Mouse (Mus musculus): Measurements from ENCODE around the gene Sfxn4. TPM values are rescaled to one million over a fixed set of nuclear protein-coding genes. Genes with fewer than 3 reads are reported as not detected.

The Sfxn4 gene
- polyA plus RNA-seq, 1 experiment from 2014 or later: 14.4 TPM

DNA sequence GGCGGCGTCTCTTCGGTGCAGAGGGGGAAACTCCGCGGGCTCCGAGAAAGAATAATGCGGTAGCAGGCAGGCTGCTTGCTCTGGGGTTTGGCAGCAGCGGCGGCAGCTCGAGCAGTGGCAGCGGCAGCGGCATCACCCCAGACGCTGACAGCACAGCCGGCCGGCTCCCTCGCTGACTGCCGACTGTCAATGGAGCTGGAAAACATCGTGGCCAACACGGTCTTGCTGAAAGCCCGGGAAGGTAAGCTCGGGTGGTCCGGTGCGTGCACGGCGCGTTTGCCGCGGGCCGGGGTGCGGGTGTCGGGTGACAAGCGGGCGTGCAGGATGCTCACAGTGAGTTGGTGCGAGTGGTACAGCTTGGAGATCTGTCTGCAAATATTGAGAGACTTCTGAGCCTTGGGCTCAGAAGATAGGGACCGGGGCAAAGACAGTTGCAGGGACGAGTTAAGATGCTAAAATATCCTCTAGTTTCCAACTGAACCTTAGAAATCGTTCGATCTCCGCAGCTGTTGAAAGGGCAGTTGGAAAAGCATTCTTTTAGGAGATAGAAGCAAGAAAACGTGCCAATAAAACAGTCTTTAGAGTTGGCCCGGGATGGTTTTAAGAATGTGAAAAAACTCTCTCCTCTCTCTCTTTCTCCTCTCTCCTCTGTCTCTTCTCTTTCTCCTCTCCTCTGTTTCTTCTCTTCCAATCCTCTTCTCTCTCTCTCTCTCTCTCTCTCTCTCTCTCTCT, 29.3 kb upstream of the Sfxn4 start:
- Histone ChIP-seq H3K4me1 (ENCODE audit: control insufficient read depth, insufficient read depth, low read length) (peaks cover 6% of the 10 kb centered on the region; the same call in 1 of the 2 replicates), H3K27ac (ENCODE audit: low read depth, low read length) (peak overlapping the region; percentile 87), H3K9me3 (ENCODE audit: control insufficient read depth, low read length) (no peaks in the 10 kb centered on the region), H3K4me2 (ENCODE audit: low read depth) (peak overlapping the region; percentile 73), H3K4me3 (ENCODE audit: low read depth, low read length) (peak overlapping the region; percentile 61), H3K36me3 (ENCODE audit: control insufficient read depth, insufficient read depth, low read length) (no peaks in the 10 kb centered on the region), H3K9ac (ENCODE audit: low read length) (peak overlapping the region; percentile 89), H3K27me3 (ENCODE audit: control insufficient read depth, insufficient read depth, low read length) (no peaks in the 10 kb centered on the region)
- WGBS: under 1% methylated on average over 41 of the region's 41 CpGs
- DNase-seq (ENCODE audit: low spot score) (peak; percentile 70), ATAC-seq (ENCODE audit: insufficient read depth, low FRiP score, low TSS enrichment) (peak; percentile 52; the same call in 1 of the 2 replicates)

DNA sequence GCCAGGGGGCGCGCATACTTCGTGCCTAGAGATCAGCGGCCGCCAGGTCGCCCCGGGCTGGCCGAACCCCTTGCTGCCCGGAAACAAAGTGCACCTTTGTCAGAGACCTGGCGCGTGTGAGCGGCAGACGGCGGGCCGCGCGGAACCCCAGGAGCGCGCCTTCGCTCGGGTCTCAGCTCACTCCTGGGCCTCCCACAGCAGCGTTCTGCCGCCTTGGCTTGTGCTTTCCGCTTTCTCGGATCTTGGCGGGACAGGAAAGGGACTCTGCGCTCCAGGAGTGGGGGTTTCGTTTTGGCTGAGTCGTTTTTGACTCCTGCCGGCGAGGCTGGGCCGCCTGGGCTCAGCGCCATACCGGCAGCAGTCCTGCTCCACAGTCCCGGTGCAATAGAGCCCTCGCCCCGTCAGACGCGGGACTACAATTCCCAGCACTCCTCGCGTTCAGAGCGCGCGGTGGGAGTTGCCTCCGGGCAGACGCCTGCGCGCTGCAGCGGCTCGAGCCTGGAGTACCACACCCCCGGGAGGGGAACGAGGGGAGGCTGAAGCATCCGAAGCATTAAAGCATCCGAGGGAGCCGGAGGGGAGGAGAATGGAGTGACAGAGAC, 28.5 kb upstream of the Sfxn4 start, which contains the start of gene Grk5:
Gene Grk5 (plus strand): TSS at position 36 of the 602 bp plus-strand sequence.
- Histone ChIP-seq H3K27me3 (ENCODE audit: control insufficient read depth, insufficient read depth, low read length) (no peaks in the 10 kb centered on the region), H3K9ac (ENCODE audit: low read length) (peak within 1 kb of the TSS; percentile 89), H3K9me3 (ENCODE audit: control insufficient read depth, low read length) (no peaks in the 10 kb centered on the region), H3K4me3 (ENCODE audit: low read depth, low read length) (peak within 1 kb of the TSS; percentile 61), H3K36me3 (ENCODE audit: control insufficient read depth, insufficient read depth, low read length) (no peaks in the 10 kb centered on the region), H3K4me1 (ENCODE audit: control insufficient read depth, insufficient read depth, low read length) (peaks cover 6% of the 10 kb centered on the region; the same call in 1 of the 2 replicates), H3K4me2 (ENCODE audit: low read depth) (peak within 1 kb of the TSS; percentile 73), H3K27ac (ENCODE audit: low read depth, low read length) (peak within 1 kb of the TSS; percentile 87)
- WGBS: 0% methylated on average over 54 of the region's 55 CpGs
- DNase-seq (ENCODE audit: low spot score) (peak; percentile 96), ATAC-seq (ENCODE audit: insufficient read depth, low FRiP score, low TSS enrichment) (peak; percentile 97)

DNA sequence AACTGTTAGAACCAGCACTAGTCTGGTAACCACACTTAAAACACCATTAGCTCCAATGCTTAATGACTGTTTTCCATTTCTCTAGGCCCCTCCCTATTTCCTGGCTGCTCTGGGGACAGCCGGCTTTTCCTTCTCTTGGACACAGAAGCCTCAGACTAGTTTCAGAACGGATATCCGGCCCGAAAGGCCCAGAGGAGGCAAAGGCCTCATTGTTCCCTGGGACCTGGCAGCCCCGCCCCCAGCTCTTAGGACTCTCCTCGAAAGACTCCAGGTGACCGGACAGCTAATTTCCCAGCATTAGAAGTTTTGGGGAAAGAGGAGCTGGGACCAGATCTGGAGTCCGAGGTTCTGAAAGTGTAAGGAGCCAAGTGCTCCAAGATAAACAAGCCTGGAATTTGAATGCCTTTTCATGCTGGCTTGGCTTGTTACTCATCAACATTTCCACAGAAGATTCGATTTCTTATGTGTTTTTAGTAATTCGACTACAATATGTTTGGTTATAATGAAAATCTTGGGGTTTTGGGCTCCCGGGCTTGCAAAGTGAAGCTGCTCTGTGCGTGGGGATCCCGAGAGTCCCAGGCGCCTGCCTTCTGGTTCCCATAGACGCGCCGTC, 27.9 kb upstream of the Sfxn4 start:
- DNase-seq (ENCODE audit: low spot score) (peak; percentile 64), ATAC-seq (ENCODE audit: insufficient read depth, low FRiP score, low TSS enrichment) (no peak)
- no peaks in the 10 kb centered on the region for H3K36me3 ChIP-seq (ENCODE audit: control insufficient read depth, insufficient read depth, low read length)
- H3K27ac ChIP-seq (ENCODE audit: low read depth, low read length): peak overlapping the region; percentile 87
- 3% methylated on average over 17 of the region's 17 CpGs for WGBS
- no peaks in the 10 kb centered on the region for H3K9me3 ChIP-seq (ENCODE audit: control insufficient read depth, low read length)
- peak overlapping the region; percentile 73 for H3K4me2 ChIP-seq (ENCODE audit: low read depth)
- peak overlapping the region; percentile 89 for H3K9ac ChIP-seq (ENCODE audit: low read length)
- peak overlapping the region; percentile 61 for H3K4me3 ChIP-seq (ENCODE audit: low read depth, low read length)
- peaks cover 6% of the 10 kb centered on the region; the same call in 1 of the 2 replicates for H3K4me1 ChIP-seq (ENCODE audit: control insufficient read depth, insufficient read depth, low read length)
- H3K27me3 ChIP-seq (ENCODE audit: control insufficient read depth, insufficient read depth, low read length): no peaks in the 10 kb centered on the region

DNA sequence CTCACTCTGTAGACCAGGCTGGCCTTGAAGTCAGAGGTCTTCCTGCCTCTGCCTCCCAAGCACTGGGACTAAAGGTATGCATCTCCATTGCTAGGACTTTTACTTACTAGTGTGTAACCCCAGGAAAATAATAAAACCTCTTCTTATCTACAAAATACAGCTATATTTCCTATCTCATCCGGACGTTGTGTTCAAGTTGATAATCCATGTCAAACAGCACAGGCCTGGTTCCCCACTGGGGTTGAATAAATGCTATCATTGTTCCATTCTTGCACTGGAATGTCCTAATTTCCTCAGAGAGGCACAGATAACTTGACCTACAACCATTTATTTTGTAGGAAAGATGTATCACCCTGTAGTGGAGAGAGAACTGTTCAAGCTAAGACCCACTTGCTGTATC, 26.4 kb upstream of the Sfxn4 start:
- peaks cover 6% of the 10 kb centered on the region; the same call in 1 of the 2 replicates for H3K4me1 ChIP-seq (ENCODE audit: control insufficient read depth, insufficient read depth, low read length)
- ATAC-seq (ENCODE audit: insufficient read depth, low FRiP score, low TSS enrichment) (no peak), DNase-seq (ENCODE audit: low spot score) (no peak)
- H3K4me2 ChIP-seq (ENCODE audit: low read depth): no peak overlapping the region
- no peak overlapping the region for H3K9ac ChIP-seq (ENCODE audit: low read length)
- WGBS: 90% methylated on average over 2 of the region's 2 CpGs
- no peaks in the 10 kb centered on the region for H3K27me3 ChIP-seq (ENCODE audit: control insufficient read depth, insufficient read depth, low read length)
- no peak overlapping the region for H3K27ac ChIP-seq (ENCODE audit: low read depth, low read length)
- H3K9me3 ChIP-seq (ENCODE audit: control insufficient read depth, low read length): no peaks in the 10 kb centered on the region
- no peak overlapping the region for H3K4me3 ChIP-seq (ENCODE audit: low read depth, low read length)
- no peaks in the 10 kb centered on the region for H3K36me3 ChIP-seq (ENCODE audit: control insufficient read depth, insufficient read depth, low read length)

DNA sequence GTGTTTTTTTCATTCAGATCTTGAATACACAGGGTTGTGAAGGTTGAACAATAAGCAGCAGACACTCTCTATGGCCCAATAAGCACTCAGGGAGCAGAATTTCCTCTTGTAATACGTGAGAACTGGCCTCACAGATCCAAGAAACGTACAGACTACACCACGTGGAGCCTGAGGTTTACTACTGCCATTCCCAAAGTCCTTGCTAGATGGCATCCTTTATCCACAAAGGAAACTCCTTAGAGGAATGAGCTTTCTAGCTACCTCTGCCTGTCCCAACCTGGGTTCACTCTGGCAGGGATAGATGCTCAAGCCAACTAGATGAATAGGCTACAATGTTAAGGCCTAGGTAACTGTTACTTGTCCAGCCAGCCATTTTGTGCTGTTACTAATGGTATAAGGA, 21.9 kb upstream of the Sfxn4 start:
- Histone ChIP-seq H3K27ac (ENCODE audit: low read depth, low read length) (no peak overlapping the region), H3K9ac (ENCODE audit: low read length) (no peak overlapping the region), H3K27me3 (ENCODE audit: control insufficient read depth, insufficient read depth, low read length) (no peaks in the 10 kb centered on the region), H3K4me1 (ENCODE audit: control insufficient read depth, insufficient read depth, low read length) (no peaks in the 10 kb centered on the region), H3K4me2 (ENCODE audit: low read depth) (no peak overlapping the region), H3K4me3 (ENCODE audit: low read depth, low read length) (no peak overlapping the region), H3K9me3 (ENCODE audit: control insufficient read depth, low read length) (no peaks in the 10 kb centered on the region), H3K36me3 (ENCODE audit: control insufficient read depth, insufficient read depth, low read length) (no peaks in the 10 kb centered on the region)
- ATAC-seq (ENCODE audit: insufficient read depth, low FRiP score, low TSS enrichment) (no peak), DNase-seq (ENCODE audit: low spot score) (no peak)
- 13% methylated on average over 3 of the region's 3 CpGs for WGBS

DNA sequence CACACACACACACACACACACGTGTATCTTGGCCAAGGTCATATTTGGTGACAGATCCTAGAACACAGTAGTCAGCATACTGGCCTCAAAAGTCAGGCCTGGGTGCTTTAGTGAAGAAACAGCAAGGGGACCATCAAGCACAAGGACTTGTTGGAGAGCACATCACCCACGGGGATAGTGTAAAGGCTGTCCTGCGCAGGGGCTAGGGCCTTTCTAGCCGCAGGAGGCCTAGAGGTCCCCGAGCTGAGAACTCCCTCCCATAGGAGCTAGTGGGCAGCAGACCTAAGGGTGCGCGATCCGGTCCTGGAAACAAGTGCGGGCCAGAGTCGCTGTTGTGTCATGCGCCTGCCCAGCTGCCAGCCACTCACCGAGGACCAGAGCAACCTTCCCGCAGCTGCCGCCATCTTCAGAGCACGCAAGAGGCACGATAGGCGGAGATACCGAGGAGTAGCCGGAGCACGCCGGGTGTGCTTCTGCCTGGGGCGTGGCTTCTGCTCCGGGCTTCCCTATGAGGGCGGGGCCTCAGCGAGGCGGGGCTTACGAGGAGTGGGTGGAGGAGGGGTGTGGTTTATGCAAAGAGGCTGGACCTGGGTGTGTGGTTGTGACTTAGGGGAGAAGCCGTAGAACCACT, 12.9 kb upstream of the Sfxn4 start, which contains the start of gene Prdx3:
Gene Prdx3 (minus strand): TSS at position 493 of the 631 bp plus-strand sequence.
- Histone ChIP-seq H3K36me3 (ENCODE audit: control insufficient read depth, insufficient read depth, low read length) (no peaks in the 10 kb centered on the region; the same call in 1 of the 2 replicates), H3K27ac (ENCODE audit: low read depth, low read length) (peak within 1 kb of the TSS; percentile 56; the same call in 1 of the 2 replicates), H3K4me2 (ENCODE audit: low read depth) (peak within 1 kb of the TSS; percentile 62), H3K9ac (ENCODE audit: low read length) (peak within 1 kb of the TSS; percentile 78), H3K4me1 (ENCODE audit: control insufficient read depth, insufficient read depth, low read length) (no peaks in the 10 kb centered on the region), H3K27me3 (ENCODE audit: control insufficient read depth, insufficient read depth, low read length) (no peaks in the 10 kb centered on the region), H3K4me3 (ENCODE audit: low read depth, low read length) (peak within 1 kb of the TSS; percentile 70), H3K9me3 (ENCODE audit: control insufficient read depth, low read length) (no peaks in the 10 kb centered on the region)
- ATAC-seq (ENCODE audit: insufficient read depth, low FRiP score, low TSS enrichment) (peak; percentile 99), DNase-seq (ENCODE audit: low spot score) (peak; percentile 95)
- WGBS: under 1% methylated on average over 28 of the region's 28 CpGs

DNA sequence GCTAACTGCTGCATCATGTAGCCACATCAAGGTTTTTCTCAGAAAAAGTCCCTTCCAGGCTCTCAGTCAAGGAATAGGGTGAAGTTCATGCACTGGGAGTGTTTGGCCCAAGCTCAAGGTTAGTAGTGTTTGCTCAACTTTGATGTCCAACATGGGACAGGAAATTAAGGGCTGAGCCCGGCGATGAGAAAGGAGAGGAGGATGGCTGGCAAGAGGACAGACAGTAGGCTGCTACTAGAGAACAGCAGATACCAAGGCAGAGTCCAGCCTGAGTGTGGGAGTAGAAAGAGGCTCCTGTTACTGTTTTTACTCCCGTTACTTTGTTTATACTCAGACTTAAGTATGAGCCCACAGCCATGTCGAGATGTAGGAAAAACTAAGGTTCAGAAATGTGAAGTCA, 12.2 kb upstream of the Sfxn4 start:
- DNase-seq (ENCODE audit: low spot score) (no peak), ATAC-seq (ENCODE audit: insufficient read depth, low FRiP score, low TSS enrichment) (no peak)
- Histone ChIP-seq H3K9ac (ENCODE audit: low read length) (peak overlapping the region; percentile 78), H3K4me2 (ENCODE audit: low read depth) (peak overlapping the region; percentile 62), H3K4me1 (ENCODE audit: control insufficient read depth, insufficient read depth, low read length) (no peaks in the 10 kb centered on the region), H3K9me3 (ENCODE audit: control insufficient read depth, low read length) (no peaks in the 10 kb centered on the region), H3K36me3 (ENCODE audit: control insufficient read depth, insufficient read depth, low read length) (no peaks in the 10 kb centered on the region; the same call in 1 of the 2 replicates), H3K27ac (ENCODE audit: low read depth, low read length) (no peak overlapping the region), H3K4me3 (ENCODE audit: low read depth, low read length) (peak overlapping the region; percentile 70), H3K27me3 (ENCODE audit: control insufficient read depth, insufficient read depth, low read length) (no peaks in the 10 kb centered on the region)
- WGBS: 35% methylated on average over 4 of the region's 4 CpGs

DNA sequence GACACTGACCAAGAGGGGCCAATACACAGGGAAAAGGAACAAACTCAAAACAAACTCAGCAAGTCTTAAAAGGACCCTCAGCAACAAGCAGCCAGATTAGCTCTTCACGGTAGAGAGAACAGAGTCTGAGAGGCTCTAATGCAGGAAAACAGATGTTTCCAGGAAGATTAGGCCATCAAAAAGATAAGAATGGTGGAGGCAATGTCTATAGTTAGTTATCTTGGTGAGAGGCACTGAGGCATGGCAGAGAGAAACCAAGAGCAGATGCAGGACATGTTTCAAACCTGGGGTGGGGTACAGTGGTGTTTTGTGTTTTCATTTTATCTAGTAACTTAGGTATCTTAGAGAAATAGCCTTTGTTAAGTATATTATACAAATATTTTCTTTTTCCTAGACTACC, 11.0 kb upstream of the Sfxn4 start:
- ATAC-seq (ENCODE audit: insufficient read depth, low FRiP score, low TSS enrichment): no peak
- 69% methylated on average over 1 of the region's 1 CpGs for WGBS

More for the DNA sequence above, 11.0 kb upstream of the Sfxn4 start:
- no peaks in the 10 kb centered on the region for H3K27me3 ChIP-seq (ENCODE audit: control insufficient read depth, insufficient read depth, low read length)
- no peak overlapping the region for H3K27ac ChIP-seq (ENCODE audit: low read depth, low read length)
- no peaks in the 10 kb centered on the region for H3K9me3 ChIP-seq (ENCODE audit: control insufficient read depth, low read length)
- no peaks in the 10 kb centered on the region for H3K4me1 ChIP-seq (ENCODE audit: control insufficient read depth, insufficient read depth, low read length)
- no peak overlapping the region for H3K9ac ChIP-seq (ENCODE audit: low read length)
- no peak overlapping the region for H3K4me3 ChIP-seq (ENCODE audit: low read depth, low read length)
- no peak overlapping the region for H3K4me2 ChIP-seq (ENCODE audit: low read depth)
- H3K36me3 ChIP-seq (ENCODE audit: control insufficient read depth, insufficient read depth, low read length): peaks cover 2% of the 10 kb centered on the region; the same call in 1 of the 2 replicates
- no peak for DNase-seq (ENCODE audit: low spot score)
